Mouse (Mus musculus): ENCODE measurements around the gene Hba-x. TPM values are rescaled to one million over a fixed set of nuclear protein-coding genes. Genes with fewer than 3 reads are reported as not detected.

Hba-x gene
- polyA plus RNA-seq, 1 experiment from 2014 or later: 47.4 TPM

- no peaks in the 10 kb centered on the region for H3K9me3 ChIP-seq (replicated peaks; ENCODE audit: control insufficient read depth, low read length)
- peaks cover 47% of the 10 kb centered on the region for H3K4me1 ChIP-seq (ENCODE audit: control insufficient read depth, low read depth, low read length)
- peaks cover 5% of the 10 kb centered on the region; the same call in 1 of the 2 replicates for H3K36me3 ChIP-seq (ENCODE audit: control insufficient read depth, insufficient read depth)
- H3K27ac ChIP-seq (ENCODE audit: low read length): peak overlapping the region; percentile 81
- peak overlapping the region; percentile 40; the same call in 1 of the 2 replicates for H3K9ac ChIP-seq (ENCODE audit: low read depth, low read length)
- H3K4me3 ChIP-seq (ENCODE audit: low read depth, low read length): no peak overlapping the region
- H3K4me2 ChIP-seq (ENCODE audit: low read depth, low read length): no peak overlapping the region
- ATAC-seq (ENCODE audit: low read depth): no peak
- no peaks in the 10 kb centered on the region for H3K27me3 ChIP-seq (ENCODE audit: control insufficient read depth, insufficient read depth, low read depth, low read length)
- 81% methylated on average over 10 of the region's 10 CpGs for WGBS (ENCODE audit: insufficient replicate concordance)
Observed at GRCm38 (mm10) chr11:32262674-32263415, 13.4 kb upstream of the Hba-x start.

GRCm38 (mm10) chr11:32265117-32265738 lies 11.0 kb upstream of the Hba-x start:
- Histone ChIP-seq H3K4me2 (ENCODE audit: low read depth, low read length) (peak overlapping the region; percentile 45), H3K4me3 (ENCODE audit: low read depth, low read length) (no peak overlapping the region), H3K9me3 (replicated peaks; ENCODE audit: control insufficient read depth, low read length) (no peaks in the 10 kb centered on the region), H3K4me1 (ENCODE audit: control insufficient read depth, low read depth, low read length) (peaks cover 59% of the 10 kb centered on the region), H3K9ac (ENCODE audit: low read depth, low read length) (peak overlapping the region; percentile 68), H3K27me3 (ENCODE audit: control insufficient read depth, insufficient read depth, low read depth, low read length) (no peaks in the 10 kb centered on the region), H3K36me3 (ENCODE audit: control insufficient read depth, insufficient read depth) (peaks cover 4% of the 10 kb centered on the region; the same call in 1 of the 2 replicates), H3K27ac (ENCODE audit: low read length) (peak overlapping the region; percentile 99)
- WGBS (ENCODE audit: insufficient replicate concordance): 46% methylated on average over 3 of the region's 3 CpGs
- peak; percentile 73 for ATAC-seq (ENCODE audit: low read depth)

GRCm38 (mm10) chr11:32266194-32266593 lies 10.0 kb upstream of the Hba-x start:
- peak overlapping the region; percentile 15 for H3K4me2 ChIP-seq (ENCODE audit: low read depth, low read length)
- H3K27ac ChIP-seq (ENCODE audit: low read length): peak overlapping the region; percentile 99
- peak overlapping the region; percentile 54 for H3K9ac ChIP-seq (ENCODE audit: low read depth, low read length)
- no peaks in the 10 kb centered on the region; the same call in 1 of the 2 replicates for H3K36me3 ChIP-seq (ENCODE audit: control insufficient read depth, insufficient read depth)
- 82% methylated on average over 6 of the region's 6 CpGs for WGBS (ENCODE audit: insufficient replicate concordance)
- ATAC-seq (ENCODE audit: low read depth): no peak
- peaks cover 65% of the 10 kb centered on the region for H3K4me1 ChIP-seq (ENCODE audit: control insufficient read depth, low read depth, low read length)
- H3K4me3 ChIP-seq (ENCODE audit: low read depth, low read length): no peak overlapping the region
- no peaks in the 10 kb centered on the region for H3K9me3 ChIP-seq (replicated peaks; ENCODE audit: control insufficient read depth, low read length)
- H3K27me3 ChIP-seq (ENCODE audit: control insufficient read depth, insufficient read depth, low read depth, low read length): no peaks in the 10 kb centered on the region

- H3K9ac ChIP-seq (ENCODE audit: low read depth, low read length): peak overlapping the region; percentile 98
- peak overlapping the region; percentile 85 for H3K4me3 ChIP-seq (ENCODE audit: low read depth, low read length)
- WGBS (ENCODE audit: insufficient replicate concordance): 22% methylated on average over 6 of the region's 6 CpGs
- H3K36me3 ChIP-seq (ENCODE audit: control insufficient read depth, insufficient read depth): no peaks in the 10 kb centered on the region; the same call in 1 of the 2 replicates
- peaks cover 71% of the 10 kb centered on the region for H3K4me1 ChIP-seq (ENCODE audit: control insufficient read depth, low read depth, low read length)
- ATAC-seq (ENCODE audit: low read depth): no peak
- H3K27ac ChIP-seq (ENCODE audit: low read length): peak overlapping the region; percentile 99
- H3K4me2 ChIP-seq (ENCODE audit: low read depth, low read length): peak overlapping the region; percentile 74
- H3K27me3 ChIP-seq (ENCODE audit: control insufficient read depth, insufficient read depth, low read depth, low read length): no peaks in the 10 kb centered on the region
- no peaks in the 10 kb centered on the region for H3K9me3 ChIP-seq (replicated peaks; ENCODE audit: control insufficient read depth, low read length)
Observed at GRCm38 (mm10) chr11:32266776-32267175, 9.4 kb upstream of the Hba-x start.

GRCm38 (mm10) chr11:32267188-32267884 lies 8.9 kb upstream of the Hba-x start, which contains the start of gene Nprl3:
Gene Nprl3 (minus strand): TSS chr11:32267707.
- under 1% methylated on average over 54 of the region's 54 CpGs for WGBS (ENCODE audit: insufficient replicate concordance)
- Histone ChIP-seq H3K27ac (ENCODE audit: low read length) (peak within 1 kb of the TSS; percentile 99), H3K4me1 (ENCODE audit: control insufficient read depth, low read depth, low read length) (peaks cover 70% of the 10 kb centered on the region), H3K27me3 (ENCODE audit: control insufficient read depth, insufficient read depth, low read depth, low read length) (no peaks in the 10 kb centered on the region), H3K4me2 (ENCODE audit: low read depth, low read length) (peak within 1 kb of the TSS; percentile 74), H3K4me3 (ENCODE audit: low read depth, low read length) (peak within 1 kb of the TSS; percentile 85), H3K9ac (ENCODE audit: low read depth, low read length) (peak within 1 kb of the TSS; percentile 98), H3K36me3 (ENCODE audit: control insufficient read depth, insufficient read depth) (no peaks in the 10 kb centered on the region; the same call in 1 of the 2 replicates), H3K9me3 (replicated peaks; ENCODE audit: control insufficient read depth, low read length) (no peaks in the 10 kb centered on the region)
- peak; percentile 77 for ATAC-seq (ENCODE audit: low read depth)

GRCm38 (mm10) chr11:32267964-32268363 lies 8.2 kb upstream of the Hba-x start:
- Histone ChIP-seq H3K4me1 (ENCODE audit: control insufficient read depth, low read depth, low read length) (peaks cover 64% of the 10 kb centered on the region), H3K9me3 (replicated peaks; ENCODE audit: control insufficient read depth, low read length) (no peaks in the 10 kb centered on the region), H3K4me2 (ENCODE audit: low read depth, low read length) (peak overlapping the region; percentile 74), H3K27ac (ENCODE audit: low read length) (peak overlapping the region; percentile 99), H3K36me3 (ENCODE audit: control insufficient read depth, insufficient read depth) (no peaks in the 10 kb centered on the region), H3K9ac (ENCODE audit: low read depth, low read length) (peak overlapping the region; percentile 98), H3K27me3 (ENCODE audit: control insufficient read depth, insufficient read depth, low read depth, low read length) (no peaks in the 10 kb centered on the region), H3K4me3 (ENCODE audit: low read depth, low read length) (peak overlapping the region; percentile 85)
- peak; percentile 3; the same call in 1 of the 2 replicates for ATAC-seq (ENCODE audit: low read depth)
- 17% methylated on average over 5 of the region's 5 CpGs for WGBS (ENCODE audit: insufficient replicate concordance)

- H3K9me3 ChIP-seq (replicated peaks; ENCODE audit: control insufficient read depth, low read length): no peaks in the 10 kb centered on the region
- no peaks in the 10 kb centered on the region for H3K27me3 ChIP-seq (ENCODE audit: control insufficient read depth, insufficient read depth, low read depth, low read length)
- H3K4me2 ChIP-seq (ENCODE audit: low read depth, low read length): peak overlapping the region; percentile 74
- no peaks in the 10 kb centered on the region for H3K36me3 ChIP-seq (ENCODE audit: control insufficient read depth, insufficient read depth)
- WGBS (ENCODE audit: insufficient replicate concordance): 19% methylated on average over 5 of the region's 5 CpGs
- ATAC-seq (ENCODE audit: low read depth): peak; percentile 87
- peak overlapping the region; percentile 85 for H3K4me3 ChIP-seq (ENCODE audit: low read depth, low read length)
- H3K9ac ChIP-seq (ENCODE audit: low read depth, low read length): peak overlapping the region; percentile 98
- peak overlapping the region; percentile 99 for H3K27ac ChIP-seq (ENCODE audit: low read length)
- peaks cover 57% of the 10 kb centered on the region for H3K4me1 ChIP-seq (ENCODE audit: control insufficient read depth, low read depth, low read length)
Observed at GRCm38 (mm10) chr11:32268952-32269351, 7.2 kb upstream of the Hba-x start.

GRCm38 (mm10) chr11:32271178-32271577 lies 5.0 kb upstream of the Hba-x start:
- Histone ChIP-seq H3K27ac (ENCODE audit: low read length) (peak overlapping the region; percentile 73), H3K9ac (ENCODE audit: low read depth, low read length) (peak overlapping the region; percentile 45), H3K4me1 (ENCODE audit: control insufficient read depth, low read depth, low read length) (peaks cover 40% of the 10 kb centered on the region), H3K4me3 (ENCODE audit: low read depth, low read length) (no peak overlapping the region), H3K9me3 (replicated peaks; ENCODE audit: control insufficient read depth, low read length) (no peaks in the 10 kb centered on the region), H3K4me2 (ENCODE audit: low read depth, low read length) (no peak overlapping the region), H3K27me3 (ENCODE audit: control insufficient read depth, insufficient read depth, low read depth, low read length) (no peaks in the 10 kb centered on the region), H3K36me3 (ENCODE audit: control insufficient read depth, insufficient read depth) (no peaks in the 10 kb centered on the region)
- ATAC-seq (ENCODE audit: low read depth): no peak
- 42% methylated on average over 4 of the region's 4 CpGs for WGBS (ENCODE audit: insufficient replicate concordance)
